Mouse (Mus musculus) embryo, embryonic 9.5 days (tissue): Measurements from ENCODE around the gene Dkk3.
A peak's percentile ranks its signal among the peaks of the same experiment; 100 is the strongest.
"Not testable (repeated sequence)": the region's sequence is repeated elsewhere in the genome, so short reads cannot be mapped to it uniquely, and the experiment has no call there.

Source experiments
- DNase-seq: peaks from one replicate; pipeline ENCODE4 v3.0.0-alpha.2; 2017; ENCODE audit errors: extremely low spot score

Gene Dkk3

GRCm38 (mm10) chr7:112169955-112170692 lies 11.3 kb upstream of the Dkk3 start:
- DNase-seq = peak; percentile 49

GRCm38 (mm10) chr7:112165593-112165992 lies 6.7 kb upstream of the Dkk3 start:
- no peak for DNase-seq

DNA sequence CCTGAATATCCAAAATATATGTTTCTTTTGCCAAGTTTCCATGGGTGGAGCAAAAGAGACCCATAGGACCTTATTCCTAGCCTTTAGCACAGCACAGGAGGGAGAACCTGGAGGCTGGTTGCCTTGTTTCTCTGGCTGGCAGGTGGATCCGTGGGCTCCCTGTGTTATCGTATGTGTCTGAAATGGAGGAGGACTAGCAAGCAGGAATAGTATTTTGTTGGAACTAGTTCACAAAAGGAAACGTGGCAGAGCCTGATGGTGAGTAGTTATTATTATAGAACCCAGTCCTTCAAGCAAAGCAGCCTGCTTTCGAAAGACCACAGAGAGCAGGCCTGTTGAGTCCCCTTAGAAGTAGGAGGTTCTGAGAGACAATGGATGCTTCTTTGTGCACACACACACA lies 6.2 kb upstream of the Dkk3 start:
- DNase-seq = not testable (repeated sequence)

- no peak for DNase-seq
Observed at GRCm38 (mm10) chr7:112164430-112164829, 5.6 kb upstream of the Dkk3 start.

DNA sequence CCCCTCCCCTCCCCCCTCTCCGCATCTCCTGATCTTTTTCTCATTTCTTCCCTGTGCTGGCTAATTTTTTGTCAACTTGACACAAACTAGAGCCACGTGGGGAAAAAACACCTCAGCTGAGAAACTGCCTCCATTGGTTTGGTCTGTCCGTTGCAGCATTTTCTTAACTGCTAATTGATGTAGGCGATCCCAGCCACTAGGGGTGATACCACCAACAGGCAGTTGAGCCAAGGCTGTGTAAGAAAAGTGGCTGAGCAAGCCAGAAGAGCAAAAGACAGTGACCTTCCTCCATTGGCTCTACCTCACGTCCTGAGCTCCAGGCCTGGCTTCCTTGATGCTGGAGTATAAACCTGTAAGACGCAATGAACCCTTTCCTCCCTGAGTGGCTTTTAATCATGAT lies 978 bp upstream of the Dkk3 start:
- DNase-seq = no peak

GRCm38 (mm10) chr7:112158316-112158741 lies 528 bp downstream of the Dkk3 start:
- peak; percentile 66 for DNase-seq

GRCm38 (mm10) chr7:112157584-112158315 lies 1.1 kb downstream of the Dkk3 start:
- peak; percentile 47 for DNase-seq

DNA sequence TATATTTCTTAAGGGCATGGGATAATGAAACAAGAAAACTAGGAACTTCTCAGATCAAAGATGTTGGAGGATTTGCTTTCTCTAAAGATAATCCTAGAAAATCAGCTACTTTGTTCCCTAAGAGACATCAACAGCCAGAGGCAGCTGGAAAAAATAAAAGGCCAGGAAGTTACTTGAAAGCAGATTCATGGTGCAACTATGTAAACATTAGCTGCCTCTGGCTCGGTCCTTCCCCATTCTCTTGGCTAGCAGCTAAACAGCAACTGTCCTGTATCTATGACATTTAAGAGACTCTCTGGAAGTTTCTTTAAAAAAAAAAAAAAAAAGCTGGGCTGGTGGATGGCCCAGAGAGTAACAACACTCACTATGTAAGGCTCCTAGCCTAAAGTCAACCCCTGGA lies 3.7 kb downstream of the Dkk3 start:
- DNase-seq = no peak

DNA sequence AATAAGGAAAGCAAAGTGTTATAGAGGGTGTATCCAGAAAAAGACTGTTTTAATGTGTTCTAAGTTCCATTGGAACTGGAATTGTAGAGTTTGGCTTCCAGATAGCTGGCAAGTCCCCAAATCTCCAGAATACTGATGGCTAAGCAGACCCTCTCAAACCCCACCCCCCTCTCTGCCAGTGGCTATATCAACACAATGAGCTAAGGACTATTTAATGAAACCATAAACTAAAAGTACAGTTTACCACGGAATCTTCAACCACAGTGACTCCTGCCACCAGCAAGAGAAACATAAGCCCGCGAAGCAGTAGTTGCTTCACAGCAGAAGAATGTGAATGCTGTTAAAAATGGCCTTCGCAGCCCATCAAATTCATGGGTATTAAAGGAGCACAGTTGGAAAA lies 4.4 kb downstream of the Dkk3 start:
- DNase-seq = no peak

- no peak for DNase-seq
Observed at GRCm38 (mm10) chr7:112149113-112149512, 9.7 kb downstream of the Dkk3 start.

GRCm38 (mm10) chr7:112147979-112148378 lies 10.9 kb downstream of the Dkk3 start:
- no peak for DNase-seq

- DNase-seq = no peak
Observed at GRCm38 (mm10) chr7:112144646-112145179, 14.1 kb downstream of the Dkk3 start.

- DNase-seq = no peak
Observed at GRCm38 (mm10) chr7:112143978-112144377, 14.9 kb downstream of the Dkk3 start.

DNA sequence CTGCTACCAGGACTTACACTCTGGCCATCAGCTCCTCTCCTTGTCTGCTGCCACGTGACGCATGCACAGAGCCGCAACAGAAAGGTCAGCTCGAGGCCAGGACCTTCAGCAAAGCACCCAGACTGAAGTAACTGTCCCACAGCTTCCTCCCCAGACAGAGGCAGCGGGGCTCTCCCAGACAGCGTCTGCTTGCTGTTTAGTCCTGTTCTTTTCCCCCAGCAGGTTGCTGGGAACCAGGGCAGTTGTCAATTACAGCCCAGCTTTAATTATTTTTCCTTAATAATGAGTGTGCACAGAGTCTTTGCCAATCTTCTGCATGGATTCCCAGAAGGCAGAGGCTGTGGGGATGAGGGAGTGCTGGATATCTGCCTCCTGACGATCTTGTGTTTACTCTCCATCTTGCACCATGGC lies 15.8 kb downstream of the Dkk3 start:
- DNase-seq = no peak

GRCm38 (mm10) chr7:112142616-112143015 lies 16.2 kb downstream of the Dkk3 start:
- DNase-seq = no peak

- no peak for DNase-seq
Observed at GRCm38 (mm10) chr7:112140725-112141124, 18.1 kb downstream of the Dkk3 start.

GRCm38 (mm10) chr7:112138509-112139405 lies 20.1 kb downstream of the Dkk3 start:
- DNase-seq = no peak

DNA sequence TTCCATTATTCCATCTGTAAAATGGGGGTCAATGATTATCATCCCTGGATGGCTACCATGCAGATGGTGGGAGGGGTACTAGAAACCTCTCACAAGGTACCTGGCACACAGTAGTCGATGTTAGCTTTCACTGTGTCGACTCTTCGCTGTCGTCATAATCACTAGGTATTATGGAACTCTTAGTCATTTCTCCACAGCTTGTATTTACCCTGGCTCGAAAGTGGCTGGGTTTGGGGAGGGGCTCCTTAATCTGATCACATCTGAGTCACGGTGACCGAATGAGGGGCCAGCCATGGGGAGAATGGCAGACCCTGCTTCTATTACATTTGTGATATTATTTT lies 20.7 kb downstream of the Dkk3 start:
- no peak for DNase-seq

DNA sequence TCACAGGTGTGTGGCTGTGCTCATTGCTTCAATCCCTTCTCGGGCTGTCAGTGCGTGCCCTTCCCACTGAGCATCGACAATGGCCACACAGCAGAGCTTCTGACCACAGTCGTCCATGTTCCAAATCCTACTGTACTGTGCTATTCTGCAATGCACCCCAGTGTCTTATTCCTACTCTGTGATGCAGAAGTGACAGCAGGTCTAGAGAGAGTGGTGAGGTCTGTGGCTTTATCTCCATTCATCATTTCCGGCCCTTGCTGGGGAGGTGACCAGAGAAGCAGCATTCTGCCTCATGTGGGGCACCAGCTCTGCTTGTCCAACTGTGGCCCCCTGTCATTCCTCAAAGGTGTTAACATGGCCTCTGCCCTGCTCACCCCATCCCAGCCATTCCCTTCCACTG lies 22.3 kb downstream of the Dkk3 start:
- no peak for DNase-seq

GRCm38 (mm10) chr7:112135161-112135560 lies 23.7 kb downstream of the Dkk3 start:
- DNase-seq = no peak

- DNase-seq = no peak
Observed at GRCm38 (mm10) chr7:112133277-112133676, 25.6 kb downstream of the Dkk3 start.

GRCm38 (mm10) chr7:112132005-112132404 lies 26.9 kb downstream of the Dkk3 start:
- DNase-seq = no peak
